Mouse (Mus musculus) heart, postnatal 4 days (tissue): ENCODE measurements around the gene Srpr. TPM values are rescaled to one million over a fixed set of nuclear protein-coding genes. Genes with fewer than 3 reads are reported as not detected.
A peak's percentile ranks its signal among the peaks of the same experiment; 100 is the strongest.

Experiments used
- DNase-seq: peaks from one replicate; pipeline ENCODE4 v3.0.0; 2021
- total RNA-seq, 2 experiments: library from RNA; stranded (reverse); gene quantifications; 2 replicates each; pipeline ENCODE4 v1.2.3; 2021

The Srpr gene
- total RNA-seq, 2 experiments from 2014 or later: 93.2 to 95.3 TPM

DNA sequence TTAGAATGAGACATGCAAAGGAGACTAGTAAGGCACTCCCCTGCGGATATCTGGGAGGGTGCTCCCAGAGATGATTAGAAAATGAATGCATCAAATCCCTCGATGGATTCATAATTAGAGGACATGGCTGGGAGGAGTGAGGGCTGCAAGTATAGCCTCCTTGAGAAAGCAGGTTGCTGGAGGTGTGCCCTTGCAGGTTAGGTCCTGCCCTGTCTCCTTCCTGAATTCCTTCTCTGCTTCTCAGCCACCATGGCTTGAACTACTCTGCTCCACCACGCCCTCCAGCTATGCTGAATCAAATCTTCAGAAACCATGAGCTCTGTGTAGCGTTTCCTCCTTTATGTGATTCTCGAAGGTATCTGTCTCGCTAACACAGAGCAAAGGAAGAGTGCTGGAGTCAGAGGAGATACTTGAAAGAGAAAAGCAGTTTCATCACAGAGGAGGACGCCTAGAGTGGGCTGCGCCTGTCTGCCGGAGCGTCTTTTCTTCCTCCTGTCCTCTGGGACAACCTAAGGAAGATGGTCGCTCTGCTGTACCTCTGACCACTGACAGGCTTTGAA, 6.9 kb upstream of the Srpr start:
- no peak for DNase-seq

DNA sequence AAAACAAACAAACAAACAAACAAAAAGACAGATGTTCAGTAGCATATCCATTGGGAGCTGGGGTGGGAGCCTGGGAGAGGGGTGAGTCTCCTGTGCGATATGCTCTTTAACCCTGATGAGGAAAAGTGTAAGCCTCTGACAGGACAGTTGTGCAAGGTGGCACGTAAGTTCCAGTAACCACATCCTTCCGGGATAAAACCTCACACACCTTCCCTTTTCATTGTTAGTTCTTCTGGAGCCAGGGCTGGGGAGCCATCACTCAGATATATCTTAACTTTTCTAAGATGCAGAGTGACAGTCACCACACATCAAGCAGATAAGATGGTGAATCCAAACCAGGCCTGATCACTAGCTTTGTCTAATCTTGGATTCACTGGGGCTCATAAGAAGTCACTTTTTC, 5.9 kb upstream of the Srpr start:
- DNase-seq: no peak

- DNase-seq: no peak
Measured at GRCm38 (mm10) chr9:35197625-35198024, 2.4 kb upstream of the Srpr start.

DNA sequence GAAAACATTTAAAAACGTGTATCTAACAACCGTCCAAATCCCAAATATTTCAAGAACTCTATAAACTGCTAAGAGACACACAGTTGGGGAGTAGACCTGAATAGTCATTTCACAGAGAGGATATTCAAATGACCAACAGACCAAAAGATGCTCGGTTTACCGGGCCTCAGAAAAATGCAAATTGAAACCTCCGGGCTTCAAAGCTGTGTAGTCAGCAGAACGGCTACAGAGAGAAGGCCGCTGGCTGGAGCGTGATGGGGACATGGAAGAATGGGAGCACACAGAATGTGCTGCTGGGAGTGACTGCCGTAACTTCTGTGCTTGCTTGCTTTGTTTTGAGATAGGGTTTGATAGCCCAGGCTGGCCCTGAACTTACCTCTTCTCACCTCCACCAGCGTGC, 1.6 kb upstream of the Srpr start:
- no peak for DNase-seq

GRCm38 (mm10) chr9:35198945-35199771, 817 bp upstream of the Srpr start:
- no peak for DNase-seq

DNA sequence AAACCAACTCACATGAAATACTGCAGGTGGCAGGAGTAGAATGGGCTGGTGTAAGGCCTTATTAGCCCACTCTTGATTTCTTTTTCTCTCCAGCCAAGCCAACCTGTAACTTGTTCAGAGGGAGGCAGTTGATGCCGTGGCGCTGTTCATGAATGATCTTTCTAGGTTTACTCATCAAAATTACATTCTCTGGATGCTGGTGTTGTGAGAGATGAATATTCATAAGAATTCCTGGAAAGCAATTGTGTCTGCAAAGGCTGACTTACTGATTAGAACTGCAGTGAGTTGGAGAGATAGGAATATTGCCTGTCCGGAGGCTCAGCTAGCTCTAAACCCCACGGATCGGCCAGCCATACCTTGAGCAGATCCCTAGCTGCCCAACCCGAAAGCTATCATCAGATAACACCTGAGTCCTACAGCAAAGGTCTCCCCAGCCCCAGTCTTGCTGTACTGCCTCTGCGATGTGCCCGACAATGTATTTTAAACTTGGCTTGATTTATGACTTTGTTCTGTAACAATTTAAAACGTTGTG, 620 bp downstream of the Srpr start:
- DNase-seq: no peak

DNA sequence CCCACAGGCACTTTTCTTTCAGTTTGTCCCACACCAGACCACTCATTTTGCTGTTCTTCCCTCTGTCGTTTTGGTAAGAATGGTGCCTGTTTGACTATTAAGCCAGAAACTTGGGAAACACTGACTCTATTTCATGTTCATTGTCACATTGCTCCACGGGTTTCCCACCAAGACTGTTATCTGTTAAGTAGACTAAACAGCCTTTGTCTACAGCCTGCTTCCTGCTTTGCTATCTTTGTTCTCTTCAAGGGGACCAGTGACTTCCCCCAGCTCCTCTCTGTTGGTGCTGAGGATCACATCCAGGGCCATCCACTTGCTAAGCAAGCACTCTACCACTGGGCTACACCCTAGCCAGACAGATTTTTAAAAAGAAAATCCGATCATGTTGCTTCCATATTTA, 3.6 kb downstream of the Srpr start:
- no peak for DNase-seq

DNA sequence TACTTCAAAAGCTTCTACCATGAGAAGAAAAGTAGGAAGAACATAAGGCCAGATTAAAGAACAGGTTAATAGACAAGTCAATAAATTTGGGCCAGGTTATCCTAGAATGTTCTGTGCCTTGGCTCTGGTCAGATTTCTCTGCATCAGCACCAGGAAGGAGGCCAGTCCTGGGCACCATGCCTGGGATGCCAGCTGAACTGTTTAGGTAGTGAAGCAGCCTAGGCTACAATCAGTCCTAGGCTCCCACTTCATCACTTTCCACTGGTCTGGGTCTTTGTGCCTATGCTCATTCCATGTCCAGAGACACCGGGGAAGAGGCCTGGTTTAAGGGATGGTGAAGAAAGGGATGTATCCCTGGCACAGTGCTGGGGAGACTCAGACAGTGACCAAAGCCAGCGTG, 4.4 kb downstream of the Srpr start:
- DNase-seq: no peak

DNA sequence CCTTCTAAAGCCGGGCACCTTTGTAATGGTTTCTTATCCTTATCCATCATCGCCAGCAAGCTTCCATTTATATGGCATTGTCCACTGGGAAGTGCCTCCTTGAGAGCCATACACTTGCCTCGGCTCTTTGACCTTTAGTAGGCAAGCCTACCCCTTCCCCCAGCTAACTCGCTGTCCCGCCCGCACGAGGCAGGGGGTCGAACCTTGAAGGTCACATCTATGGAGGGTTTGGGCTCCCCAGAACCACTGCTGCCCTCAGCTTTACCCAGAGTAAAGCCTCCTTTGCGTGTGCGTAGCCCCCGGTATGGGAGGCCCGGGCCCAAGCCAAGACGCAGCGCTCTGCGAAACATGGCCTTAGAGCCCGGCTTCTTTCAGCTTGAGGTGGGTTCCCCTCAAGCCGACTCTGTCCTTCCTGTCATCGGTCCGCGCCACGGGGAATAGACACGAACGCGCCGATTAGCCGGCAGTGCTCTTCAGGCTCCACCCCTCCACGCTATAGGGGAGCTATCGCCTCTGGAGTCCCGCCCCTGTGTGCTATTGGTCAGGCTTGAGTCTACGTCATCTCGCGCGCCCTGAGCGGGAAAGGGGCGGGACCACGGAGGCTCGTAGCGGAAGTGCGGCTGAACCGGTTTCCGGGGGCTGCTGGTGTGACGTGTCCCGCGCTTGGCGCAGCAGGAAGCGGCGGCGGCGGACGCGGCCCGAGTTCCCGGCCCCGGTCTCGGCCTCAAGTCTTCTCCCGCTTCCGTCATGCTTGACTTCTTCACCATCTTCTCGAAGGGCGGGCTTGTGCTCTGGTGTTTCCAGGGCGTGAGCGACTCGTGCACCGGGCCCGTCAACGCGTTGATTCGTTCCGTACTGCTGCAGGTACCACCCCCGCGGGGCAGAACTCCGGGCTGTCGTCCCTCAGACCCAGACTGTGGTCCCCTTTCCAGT, 10.8 kb downstream of the Srpr start, which contains the start of gene Foxred1:
TSS of gene Foxred1 (minus strand) at position 514 of the 933 bp plus-strand sequence.
- DNase-seq: peak; percentile 99

DNA sequence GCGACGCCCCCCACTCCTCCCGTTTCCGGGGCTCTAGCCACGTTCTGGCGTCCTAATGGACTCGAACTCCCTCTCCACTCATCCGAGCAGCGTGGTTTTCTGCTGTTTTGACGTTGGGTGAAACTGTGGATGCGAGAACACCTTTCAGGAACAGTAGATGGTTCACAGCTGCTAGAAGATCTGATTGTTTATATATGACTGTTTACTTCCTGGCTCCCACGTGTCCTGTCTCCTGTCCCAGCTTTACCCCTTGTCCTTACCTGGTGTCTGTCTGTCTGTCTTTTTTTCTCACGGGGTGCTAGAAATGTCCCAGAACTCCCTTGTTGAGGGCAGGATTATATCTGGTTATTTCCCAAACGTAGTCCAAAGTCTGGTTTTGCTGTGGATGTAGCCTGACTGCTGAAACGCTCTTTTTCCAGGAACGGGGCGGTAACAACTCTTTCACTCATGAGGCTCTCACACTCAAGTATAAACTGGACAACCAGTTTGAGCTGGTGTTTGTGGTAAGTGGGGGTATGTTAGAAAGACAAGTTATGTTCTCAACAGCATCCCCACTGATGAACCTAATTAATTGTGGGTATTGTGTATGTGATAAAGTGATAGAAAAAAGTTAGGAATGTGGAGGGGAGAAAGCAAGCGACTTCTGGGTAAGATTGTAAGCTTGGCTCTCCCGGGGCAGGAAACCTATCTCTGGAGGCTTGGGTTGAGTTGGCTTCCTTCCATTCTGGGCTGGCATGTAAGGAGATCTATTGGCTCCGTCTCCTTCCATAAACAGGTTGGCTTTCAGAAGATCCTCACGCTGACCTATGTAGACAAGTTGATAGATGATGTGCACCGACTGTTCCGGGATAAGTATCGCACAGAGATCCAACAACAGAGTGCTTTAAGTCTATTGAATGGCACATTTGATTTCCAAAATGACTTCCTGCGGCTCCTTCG, 11.9 kb downstream of the Srpr start:
- no peak for DNase-seq

GRCm38 (mm10) chr9:35217963-35218362, 18.0 kb downstream of the Srpr start:
- no peak for DNase-seq

DNA sequence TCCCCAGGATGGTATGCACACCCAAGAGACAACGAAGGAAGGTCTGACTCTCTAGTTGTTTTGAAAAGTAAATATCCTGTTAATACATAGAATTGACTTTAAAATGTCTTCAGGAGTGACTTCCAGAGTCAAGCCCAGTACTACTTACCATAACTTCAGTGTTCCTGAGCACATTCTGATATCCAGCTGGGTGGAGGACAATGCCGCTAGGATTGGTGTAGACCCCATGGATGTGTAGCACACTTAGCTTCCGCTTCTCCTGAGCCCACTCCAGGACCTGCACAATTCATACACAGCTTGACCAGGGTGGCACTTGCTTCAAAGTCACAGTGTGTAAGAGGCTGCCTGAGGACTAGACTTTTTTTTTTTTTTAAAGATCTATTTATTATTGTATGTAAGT, 23.5 kb downstream of the Srpr start:
- no peak for DNase-seq

DNA sequence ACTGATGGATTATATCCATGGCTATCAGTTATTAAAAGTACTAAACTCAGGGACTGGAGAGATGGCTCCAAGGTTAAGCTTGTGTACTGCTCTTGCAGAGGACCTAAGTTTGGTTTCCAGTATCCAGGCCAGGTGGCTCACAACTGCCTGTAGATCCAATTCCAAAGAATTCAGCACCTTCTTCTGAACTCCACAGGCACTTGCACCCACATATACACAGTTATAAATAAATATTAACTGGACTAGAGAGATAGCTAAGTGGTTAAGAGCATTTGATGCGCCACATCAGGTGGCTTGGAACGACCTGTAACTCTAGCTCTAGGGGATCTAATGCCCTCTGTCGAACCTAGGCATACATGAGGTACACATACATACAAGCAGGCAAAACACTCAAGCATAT, 28.7 kb downstream of the Srpr start:
- no peak for DNase-seq

DNA sequence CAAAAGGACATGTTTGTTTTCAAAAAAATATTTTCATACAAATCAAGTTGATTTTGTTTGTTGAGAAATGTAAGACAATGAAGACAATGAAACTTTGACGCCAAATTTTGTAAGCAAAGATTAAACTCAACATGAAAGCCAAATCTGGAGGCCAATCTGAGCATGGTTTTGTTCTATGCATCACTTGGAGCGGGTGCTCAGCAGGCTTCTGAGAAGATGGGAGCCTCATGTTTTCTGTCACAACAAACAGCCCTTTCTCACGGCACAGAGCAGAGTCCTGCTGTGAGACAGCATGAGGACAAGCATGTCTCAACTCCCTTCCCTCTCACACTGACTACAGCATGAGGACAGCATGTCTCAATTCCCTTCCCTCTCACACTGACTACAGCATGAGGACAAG, 36.0 kb downstream of the Srpr start:
- DNase-seq: no peak

GRCm38 (mm10) chr9:35238371-35238770, 38.4 kb downstream of the Srpr start:
- no peak for DNase-seq

DNA sequence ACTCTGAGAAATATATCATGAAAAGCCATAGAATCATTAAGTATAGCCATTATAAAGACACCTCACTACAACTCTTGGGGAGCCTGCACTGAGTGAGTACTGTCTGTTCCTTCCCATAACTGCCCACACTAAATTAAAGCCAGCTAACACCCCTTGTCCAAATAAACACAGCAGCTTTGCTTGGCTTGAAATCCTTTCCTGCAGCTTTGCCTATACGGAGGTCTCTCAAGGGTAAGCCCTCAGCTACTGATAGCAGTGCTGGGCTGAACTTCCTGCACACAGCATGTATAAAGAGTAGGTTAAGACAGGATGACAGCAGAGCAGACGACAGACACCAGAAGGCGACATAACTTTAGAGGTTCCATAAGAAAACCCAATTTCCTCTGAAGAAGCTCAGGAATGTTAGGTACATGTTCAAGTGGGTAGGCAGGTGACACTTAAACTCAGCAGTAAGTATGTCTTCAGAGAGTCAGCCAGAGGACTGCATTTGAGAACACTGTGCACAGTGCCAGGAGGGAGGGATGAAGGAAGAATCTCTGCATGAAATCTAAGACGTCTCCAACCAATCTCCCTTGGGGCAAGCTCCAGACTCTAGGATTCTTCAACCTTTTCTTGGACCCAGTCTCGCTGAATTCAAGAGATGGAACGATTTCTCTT, 39.1 kb downstream of the Srpr start:
- no peak for DNase-seq

DNA sequence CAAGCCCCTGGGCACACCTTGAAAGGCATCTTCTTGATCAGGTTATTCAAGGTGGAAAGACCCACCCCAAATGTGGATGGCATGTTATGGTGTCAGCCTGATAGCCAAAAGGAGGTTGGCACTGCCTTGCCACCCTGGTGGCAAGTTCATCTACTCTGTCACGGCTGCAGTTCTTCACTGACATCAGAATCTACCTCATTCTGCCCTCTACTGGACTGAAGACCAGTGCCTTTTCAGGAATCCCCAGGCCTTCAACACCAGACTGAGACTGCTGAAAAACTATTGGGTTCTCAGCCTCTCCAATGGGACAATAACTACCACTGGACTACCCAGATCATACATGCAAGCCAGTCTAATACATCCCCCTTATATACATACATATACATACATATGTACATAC, 39.8 kb downstream of the Srpr start:
- DNase-seq: no peak

DNA sequence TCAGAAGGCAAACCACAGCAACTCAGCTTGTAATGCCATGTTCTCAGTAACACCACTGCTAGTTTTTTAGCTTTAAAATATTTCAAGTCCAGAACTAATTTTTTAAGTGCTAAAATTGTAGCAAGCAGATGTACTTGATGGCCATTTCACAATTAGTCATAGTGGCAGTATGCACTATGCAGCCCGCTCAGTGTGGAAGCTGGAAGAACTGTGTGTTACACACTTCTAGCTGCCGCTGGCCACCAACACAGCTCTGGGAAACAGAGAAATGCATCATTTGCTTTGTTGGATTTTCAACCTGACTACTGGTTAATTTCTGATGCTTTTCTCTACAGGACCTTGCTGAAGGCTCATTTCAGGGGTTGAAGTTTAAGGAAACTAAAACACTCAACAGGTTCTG, 47.4 kb downstream of the Srpr start:
- no peak for DNase-seq

DNA sequence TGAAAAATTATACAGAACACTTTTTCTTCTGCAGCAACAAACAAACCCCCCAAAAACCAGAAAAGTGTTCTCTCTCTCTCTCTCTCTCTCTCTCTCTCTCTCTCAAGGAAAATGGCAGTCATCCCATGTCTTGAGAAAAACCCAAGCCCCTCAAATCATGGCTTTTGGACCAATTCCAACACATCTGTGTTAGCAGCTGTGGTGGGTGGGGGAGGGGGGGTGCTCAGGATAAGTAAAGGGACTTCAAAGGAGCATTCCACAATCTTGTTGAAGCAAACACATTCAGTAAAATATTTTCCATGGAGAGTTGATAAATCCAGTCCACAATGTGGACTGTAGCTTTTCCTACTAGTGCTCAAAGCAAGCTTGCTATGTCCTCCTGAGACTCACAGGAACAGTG, 49.5 kb downstream of the Srpr start:
- no peak for DNase-seq

GRCm38 (mm10) chr9:35257365-35257764, 57.4 kb downstream of the Srpr start:
- no peak for DNase-seq

DNA sequence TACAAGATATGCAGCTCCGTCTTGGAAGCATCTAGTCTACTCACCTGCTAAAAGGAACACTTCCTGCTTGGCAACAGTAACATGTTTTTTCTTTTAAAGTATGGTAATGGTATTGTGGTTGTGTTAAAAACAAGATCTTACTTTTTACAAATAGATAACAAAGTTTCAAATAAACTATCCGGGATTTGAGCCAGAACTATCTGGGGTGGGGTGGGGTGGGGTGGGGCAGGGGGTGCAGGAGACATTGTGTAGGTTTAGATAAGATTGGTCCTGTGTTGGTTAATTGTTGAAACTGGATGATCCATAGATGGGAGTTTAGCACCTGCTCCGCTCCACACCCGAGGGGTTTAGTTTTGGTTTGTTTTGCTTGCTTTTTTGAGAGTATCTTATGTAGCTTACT, 62.4 kb downstream of the Srpr start:
- no peak for DNase-seq
